Mouse (Mus musculus): ENCODE measurements around the gene Lhfpl1. TPM values are rescaled to one million over a fixed set of nuclear protein-coding genes. Genes with fewer than 3 reads are reported as not detected.
A peak's percentile ranks its signal among the peaks of the same experiment; 100 is the strongest.
"Not testable (repeated sequence)": the region's sequence is repeated elsewhere in the genome, so short reads cannot be mapped to it uniquely, and the experiment has no call there.

Gene Lhfpl1
- 5.9 TPM in 2 replicates for polyA plus RNA-seq (2015; fragmentation: Nextera tagmentation; extraction: Ambion mirVana)

DNA sequence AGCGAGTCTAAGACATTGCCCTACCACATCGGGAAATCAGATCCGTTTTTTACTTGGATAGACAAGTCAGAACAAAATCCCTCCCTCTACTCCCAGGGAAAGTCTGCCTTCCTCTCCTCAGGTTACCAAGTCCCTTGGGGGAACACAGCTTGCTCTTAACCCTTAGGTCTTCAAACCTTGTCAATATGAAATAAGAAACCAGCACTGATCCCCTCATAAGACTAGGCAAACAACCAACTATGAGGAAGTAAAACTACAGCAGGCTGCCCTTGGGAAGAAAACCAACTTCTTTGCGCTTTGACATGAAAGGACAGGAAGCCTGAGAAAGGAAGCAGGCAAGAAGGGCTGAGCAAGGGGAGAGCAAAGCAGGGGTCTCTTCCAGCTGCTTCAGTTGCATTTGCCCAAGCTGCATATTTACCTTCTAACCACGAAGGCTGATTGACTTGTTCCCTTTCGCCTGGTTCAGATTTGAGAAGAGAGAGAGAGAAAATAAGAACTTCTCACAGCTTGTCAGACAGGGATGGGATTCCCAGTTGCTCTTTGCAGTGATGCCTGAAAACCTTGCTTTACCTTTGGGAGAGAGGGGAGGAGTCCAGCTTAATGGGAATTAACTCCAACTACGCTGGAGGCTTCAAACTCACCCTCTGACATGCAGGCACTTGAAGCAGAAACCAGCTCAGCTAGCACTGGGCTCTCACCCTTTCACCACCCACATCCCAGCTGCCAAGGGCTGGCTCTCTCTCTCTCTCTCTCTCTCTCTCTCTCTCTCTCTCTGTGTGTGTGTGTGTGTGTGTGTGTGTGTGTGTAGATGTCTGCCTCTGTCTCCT, at the start of gene Lhfpl1:
TSS of gene Lhfpl1 (minus strand) at position 713 of the 827 bp plus-strand sequence.
- H3K9me3 ChIP-seq (replicated peaks), result no peaks in the 10 kb centered on the region
- no peaks in the 10 kb centered on the region for H3K27me3 ChIP-seq
- no peaks in the 10 kb centered on the region for H3K4me1 ChIP-seq
- H3K4me3 ChIP-seq (replicated peaks), result peak within 1 kb of the TSS; percentile 24
- peak; percentile 82 for ATAC-seq (ENCODE audit: insufficient number of reproducible peaks, low FRiP score, low TSS enrichment, low read depth)
- 29% methylated on average over 7 of the region's 7 CpGs for WGBS
- peak within 1 kb of the TSS; percentile 25 for H3K4me2 ChIP-seq (replicated peaks)
- peak within 1 kb of the TSS; percentile 76; the same call in 1 of the 2 replicates for H3K27ac ChIP-seq (replicated peaks)
- H3K9ac ChIP-seq, result no peak within 1 kb of the TSS
- no peaks in the 10 kb centered on the region for H3K36me3 ChIP-seq

DNA sequence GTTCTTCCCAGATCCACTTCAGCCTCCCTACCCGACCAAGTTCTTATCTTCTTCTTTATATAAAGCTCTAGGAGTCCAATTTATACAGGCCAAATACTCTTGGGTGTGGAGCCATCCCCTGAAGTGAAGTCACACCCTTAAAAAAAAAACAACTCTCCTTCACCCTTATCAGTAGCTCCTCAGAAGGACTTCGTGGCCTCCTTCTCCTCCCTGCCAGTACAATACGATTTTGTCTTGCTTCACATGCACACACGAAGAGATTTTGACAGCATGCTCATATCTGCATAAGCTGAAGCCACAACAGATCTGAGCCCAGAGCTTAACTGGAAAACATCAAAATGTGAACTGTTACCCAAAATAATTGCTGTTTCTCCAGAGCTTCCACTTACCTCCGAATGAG, 22.9 kb upstream of the Lhfpl1 start:
- H3K4me2 ChIP-seq (replicated peaks), result no peak overlapping the region
- H3K27me3 ChIP-seq, result no peaks in the 10 kb centered on the region
- H3K27ac ChIP-seq (replicated peaks), result no peak overlapping the region
- no peak overlapping the region for H3K9ac ChIP-seq
- no peak for ATAC-seq (ENCODE audit: insufficient number of reproducible peaks, low FRiP score, low TSS enrichment, low read depth)
- no peaks in the 10 kb centered on the region for H3K9me3 ChIP-seq (replicated peaks)
- H3K4me1 ChIP-seq, result no peaks in the 10 kb centered on the region
- 65% methylated on average over 5 of the region's 5 CpGs for WGBS
- H3K4me3 ChIP-seq (replicated peaks), result no peak overlapping the region
- no peaks in the 10 kb centered on the region for H3K36me3 ChIP-seq

GRCm38 (mm10) chrX:145362527-145362926, 13.6 kb upstream of the Lhfpl1 start:
- no peaks in the 10 kb centered on the region for H3K9me3 ChIP-seq (replicated peaks)
- no peak overlapping the region for H3K4me3 ChIP-seq (replicated peaks)
- H3K27me3 ChIP-seq, result no peaks in the 10 kb centered on the region
- ATAC-seq (ENCODE audit: insufficient number of reproducible peaks, low FRiP score, low TSS enrichment, low read depth), result no peak
- no peak overlapping the region for H3K9ac ChIP-seq
- H3K4me2 ChIP-seq (replicated peaks), result no peak overlapping the region
- WGBS, result 86% methylated on average over 4 of the region's 4 CpGs
- H3K27ac ChIP-seq (replicated peaks), result no peak overlapping the region
- H3K4me1 ChIP-seq, result no peaks in the 10 kb centered on the region
- H3K36me3 ChIP-seq, result no peaks in the 10 kb centered on the region

DNA sequence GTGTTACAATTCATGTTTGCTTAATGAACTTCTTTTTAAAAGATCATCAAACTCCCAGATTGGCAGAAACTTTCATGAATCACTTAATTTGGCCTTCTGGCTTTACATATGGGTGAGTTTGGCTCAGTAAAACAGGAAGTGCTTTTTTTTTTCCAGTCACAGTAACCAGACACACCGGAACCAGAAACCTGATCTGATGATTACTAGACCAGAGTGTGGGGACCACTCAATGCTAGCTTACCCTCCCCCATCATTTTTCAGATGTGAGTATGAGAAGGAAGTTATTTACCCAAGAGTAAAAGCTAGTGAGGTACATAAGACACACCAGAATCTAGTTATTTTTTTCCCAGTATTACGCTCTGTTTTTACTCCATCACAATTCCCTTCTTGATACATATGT, 6.5 kb downstream of the Lhfpl1 start:
- Histone ChIP-seq H3K9me3 (replicated peaks) (no peaks in the 10 kb centered on the region), H3K9ac (no peak overlapping the region), H3K4me1 (no peaks in the 10 kb centered on the region), H3K27me3 (no peaks in the 10 kb centered on the region), H3K4me3 (replicated peaks) (no peak overlapping the region), H3K27ac (replicated peaks) (no peak overlapping the region), H3K4me2 (replicated peaks) (no peak overlapping the region), H3K36me3 (no peaks in the 10 kb centered on the region)
- no peak for ATAC-seq (ENCODE audit: insufficient number of reproducible peaks, low FRiP score, low TSS enrichment, low read depth)
- 52% methylated on average over 2 of the region's 2 CpGs for WGBS

GRCm38 (mm10) chrX:145336141-145336540, 12.7 kb downstream of the Lhfpl1 start:
- H3K36me3 ChIP-seq, result no peaks in the 10 kb centered on the region
- H3K4me1 ChIP-seq, result no peaks in the 10 kb centered on the region
- peak; percentile 43; the same call in 1 of the 2 replicates for ATAC-seq (ENCODE audit: insufficient number of reproducible peaks, low FRiP score, low TSS enrichment, low read depth)
- H3K27ac ChIP-seq (replicated peaks), result no peak overlapping the region
- H3K27me3 ChIP-seq, result no peaks in the 10 kb centered on the region
- 37% methylated on average over 1 of the region's 1 CpGs for WGBS
- H3K4me3 ChIP-seq (replicated peaks), result no peak overlapping the region
- H3K9me3 ChIP-seq (replicated peaks), result no peaks in the 10 kb centered on the region
- H3K4me2 ChIP-seq (replicated peaks), result no peak overlapping the region
- no peak overlapping the region for H3K9ac ChIP-seq

DNA sequence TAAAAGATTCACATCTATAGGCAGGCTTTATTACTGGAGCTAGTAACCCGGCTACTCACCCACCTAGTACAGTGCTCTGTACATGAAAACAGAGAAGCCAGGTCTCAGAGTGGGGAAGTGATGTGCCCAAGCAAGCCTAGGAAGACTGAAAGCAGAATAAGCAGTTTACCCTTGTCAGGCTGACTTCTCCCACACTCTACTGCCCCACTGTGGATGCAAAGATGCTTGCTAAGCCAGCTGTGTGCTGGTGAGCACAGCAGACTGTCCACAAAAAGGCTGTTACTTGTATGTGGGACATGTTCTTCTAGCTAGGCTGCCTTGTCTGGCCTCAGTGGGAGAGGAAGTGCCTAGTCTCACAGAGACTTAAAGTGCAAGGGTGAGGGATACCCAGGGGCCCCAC, 40.3 kb downstream of the Lhfpl1 start:
- H3K27ac ChIP-seq (replicated peaks), result no peak overlapping the region
- no peak for ATAC-seq (ENCODE audit: insufficient number of reproducible peaks, low FRiP score, low TSS enrichment, low read depth)
- no peak overlapping the region for H3K4me2 ChIP-seq (replicated peaks)
- H3K36me3 ChIP-seq, result no peaks in the 10 kb centered on the region
- no peak overlapping the region for H3K4me3 ChIP-seq (replicated peaks)
- 76% methylated on average over 1 of the region's 1 CpGs for WGBS
- H3K9me3 ChIP-seq (replicated peaks), result no peaks in the 10 kb centered on the region
- H3K27me3 ChIP-seq, result no peaks in the 10 kb centered on the region
- no peak overlapping the region for H3K9ac ChIP-seq
- H3K4me1 ChIP-seq, result no peaks in the 10 kb centered on the region

- H3K4me3 ChIP-seq (replicated peaks), result no peak overlapping the region
- H3K9me3 ChIP-seq (replicated peaks), result no peaks in the 10 kb centered on the region
- no peak overlapping the region for H3K4me2 ChIP-seq (replicated peaks)
- ATAC-seq (ENCODE audit: insufficient number of reproducible peaks, low FRiP score, low TSS enrichment, low read depth), result no peak
- 6% methylated on average over 2 of the region's 2 CpGs for WGBS
- H3K36me3 ChIP-seq, result no peaks in the 10 kb centered on the region
- no peaks in the 10 kb centered on the region for H3K27me3 ChIP-seq
- no peaks in the 10 kb centered on the region for H3K4me1 ChIP-seq
- H3K27ac ChIP-seq (replicated peaks), result no peak overlapping the region
- no peak overlapping the region for H3K9ac ChIP-seq
Measured at GRCm38 (mm10) chrX:145307174-145307573, 41.7 kb downstream of the Lhfpl1 start.

DNA sequence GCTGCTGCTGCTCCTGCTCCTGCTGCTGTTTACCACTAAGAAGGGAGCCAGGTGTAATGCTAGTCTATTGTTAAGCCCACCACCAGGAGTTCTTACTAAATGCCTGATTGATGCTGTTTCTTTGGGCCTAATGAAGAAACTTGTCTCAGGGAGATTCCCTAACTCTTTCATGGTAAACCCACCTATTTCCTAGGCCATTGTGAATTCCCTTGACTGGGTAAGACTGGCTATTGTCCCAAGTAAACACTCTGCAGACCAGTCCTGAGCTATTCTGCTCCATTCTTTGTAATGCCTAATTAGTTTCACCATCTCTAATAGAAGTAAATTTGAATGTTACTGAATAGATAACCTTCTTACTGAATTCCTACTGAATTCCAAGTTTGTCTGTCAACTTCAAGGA, 48.7 kb downstream of the Lhfpl1 start:
- H3K9me3 ChIP-seq (replicated peaks); H3K27me3 ChIP-seq; ATAC-seq (ENCODE audit: insufficient number of reproducible peaks, low FRiP score, low TSS enrichment, low read depth); H3K27ac ChIP-seq (replicated peaks); H3K36me3 ChIP-seq; H3K4me2 ChIP-seq (replicated peaks); H3K4me3 ChIP-seq (replicated peaks); H3K4me1 ChIP-seq; H3K9ac ChIP-seq: not testable (repeated sequence)

DNA sequence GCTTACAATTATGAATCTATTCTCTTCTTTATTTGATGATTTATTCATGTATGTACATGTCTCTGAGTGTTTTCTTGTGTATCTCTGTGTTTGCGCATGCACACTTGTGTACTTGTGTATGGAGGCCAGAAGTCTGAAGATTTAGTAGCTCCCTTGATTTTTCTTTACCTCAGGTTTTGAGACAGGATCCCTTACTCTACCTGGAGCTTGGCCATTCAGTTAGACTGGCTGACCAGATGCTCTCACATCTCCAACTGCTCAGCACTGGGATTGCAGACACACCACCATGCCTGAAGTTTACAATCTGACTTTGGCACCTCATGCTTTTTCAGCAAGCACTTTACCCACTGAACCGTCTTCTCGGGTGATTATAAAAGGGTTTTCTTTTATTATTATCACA, 76.7 kb downstream of the Lhfpl1 start:
- no peaks in the 10 kb centered on the region for H3K9me3 ChIP-seq (replicated peaks)
- H3K4me3 ChIP-seq (replicated peaks), result no peak overlapping the region
- no peaks in the 10 kb centered on the region for H3K27me3 ChIP-seq
- no peaks in the 10 kb centered on the region for H3K4me1 ChIP-seq
- H3K36me3 ChIP-seq, result no peaks in the 10 kb centered on the region
- WGBS, result 84% methylated on average over 3 of the region's 3 CpGs
- no peak overlapping the region for H3K4me2 ChIP-seq (replicated peaks)
- ATAC-seq (ENCODE audit: insufficient number of reproducible peaks, low FRiP score, low TSS enrichment, low read depth), result no peak
- H3K9ac ChIP-seq, result no peak overlapping the region
- no peak overlapping the region for H3K27ac ChIP-seq (replicated peaks)

- H3K9ac ChIP-seq, result no peak overlapping the region
- no peak overlapping the region for H3K27ac ChIP-seq (replicated peaks)
- H3K4me2 ChIP-seq (replicated peaks), result no peak overlapping the region
- H3K9me3 ChIP-seq (replicated peaks), result no peaks in the 10 kb centered on the region
- no peaks in the 10 kb centered on the region for H3K27me3 ChIP-seq
- no peaks in the 10 kb centered on the region for H3K4me1 ChIP-seq
- no peaks in the 10 kb centered on the region for H3K36me3 ChIP-seq
- ATAC-seq (ENCODE audit: insufficient number of reproducible peaks, low FRiP score, low TSS enrichment, low read depth), result no peak
- no peak overlapping the region for H3K4me3 ChIP-seq (replicated peaks)
- WGBS, result 51% methylated on average over 4 of the region's 4 CpGs
Measured at GRCm38 (mm10) chrX:145271768-145272167, 77.1 kb downstream of the Lhfpl1 start.

DNA sequence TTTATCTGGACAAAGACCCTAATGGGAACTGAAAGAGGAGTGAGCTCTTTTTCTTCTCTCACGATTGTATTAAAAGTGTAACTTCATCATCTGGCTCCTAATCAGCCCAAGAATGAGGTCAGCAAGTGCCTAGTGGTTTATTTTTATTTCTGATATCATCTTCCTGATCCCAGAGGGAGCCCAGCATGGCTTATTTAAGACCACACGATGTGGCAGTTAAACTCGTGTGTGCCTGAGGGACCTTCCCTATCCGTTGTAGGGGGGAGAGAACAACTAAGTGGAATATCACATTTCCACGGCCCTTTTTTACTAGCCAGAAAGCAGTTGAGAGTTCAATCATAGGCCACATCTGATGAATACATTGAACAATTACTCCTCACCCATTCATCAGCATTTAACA, 87.1 kb downstream of the Lhfpl1 start:
- no peak overlapping the region for H3K27ac ChIP-seq (replicated peaks)
- H3K9me3 ChIP-seq (replicated peaks), result no peaks in the 10 kb centered on the region
- no peak overlapping the region for H3K4me2 ChIP-seq (replicated peaks)
- H3K4me3 ChIP-seq (replicated peaks), result no peak overlapping the region
- H3K27me3 ChIP-seq, result no peaks in the 10 kb centered on the region
- no peak for ATAC-seq (ENCODE audit: insufficient number of reproducible peaks, low FRiP score, low TSS enrichment, low read depth)
- no peaks in the 10 kb centered on the region for H3K4me1 ChIP-seq
- 28% methylated on average over 5 of the region's 5 CpGs for WGBS
- no peak overlapping the region for H3K9ac ChIP-seq
- H3K36me3 ChIP-seq, result no peaks in the 10 kb centered on the region
